Mouse (Mus musculus) left cerebral cortex, adult 8-10 months (tissue): ENCODE data around the gene Gm28308. TPM values are rescaled to one million over a fixed set of nuclear protein-coding genes. Genes with fewer than 3 reads are reported as not detected.

ENCODE experiments used
- DNase-seq, 2 experiments: peaks; one replicate each; pipeline ENCODE4 v3.0.0; 2022; ENCODE audit warnings: low spot score in 2 of 2
- total RNA-seq, 4 experiments: library from RNA; stranded (reverse); gene quantifications; 2 replicates each; pipeline ENCODE4 v1.2.4; 2022

The Gm28308 gene
- total RNA-seq, 4 experiments from 2014 or later = not detected

- no peak for DNase-seq
Measured at GRCm38 (mm10) chr6:52232568-52232965, 19.4 kb upstream of the Gm28308 start.

DNA sequence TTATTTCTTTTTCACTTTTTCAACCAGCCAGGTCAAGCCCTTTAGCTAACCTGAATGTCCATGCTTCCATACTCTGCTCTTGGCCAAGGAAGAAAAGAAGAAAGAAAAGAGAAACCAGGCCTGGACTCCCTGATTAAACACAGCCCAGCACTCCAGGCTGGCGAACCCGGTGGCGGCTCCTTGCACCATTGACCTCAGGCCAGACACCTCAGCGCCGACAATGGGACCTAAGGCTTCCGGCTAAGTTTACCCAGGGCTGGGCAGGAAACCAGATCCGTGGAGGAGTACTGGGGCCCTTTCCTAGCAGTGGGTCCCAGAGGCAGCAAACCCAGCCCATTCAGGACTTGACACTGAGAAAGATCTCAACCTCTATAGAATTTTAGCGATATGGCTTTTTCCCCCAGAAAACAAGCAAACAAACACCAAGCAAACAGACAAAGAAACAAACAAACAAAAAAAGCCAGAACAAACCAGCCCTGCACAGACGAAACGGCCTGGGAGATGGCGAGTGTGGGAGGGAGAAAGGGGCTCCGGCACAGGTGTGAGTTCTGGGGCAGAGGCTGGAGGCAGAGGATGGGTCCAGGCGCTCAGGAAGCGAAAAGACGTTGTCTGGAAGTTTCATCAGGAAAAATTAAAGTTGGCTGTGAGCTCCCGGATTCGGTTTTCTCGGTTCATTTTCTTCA is 18.9 kb upstream of the Gm28308 start:
- no peak for DNase-seq

DNA sequence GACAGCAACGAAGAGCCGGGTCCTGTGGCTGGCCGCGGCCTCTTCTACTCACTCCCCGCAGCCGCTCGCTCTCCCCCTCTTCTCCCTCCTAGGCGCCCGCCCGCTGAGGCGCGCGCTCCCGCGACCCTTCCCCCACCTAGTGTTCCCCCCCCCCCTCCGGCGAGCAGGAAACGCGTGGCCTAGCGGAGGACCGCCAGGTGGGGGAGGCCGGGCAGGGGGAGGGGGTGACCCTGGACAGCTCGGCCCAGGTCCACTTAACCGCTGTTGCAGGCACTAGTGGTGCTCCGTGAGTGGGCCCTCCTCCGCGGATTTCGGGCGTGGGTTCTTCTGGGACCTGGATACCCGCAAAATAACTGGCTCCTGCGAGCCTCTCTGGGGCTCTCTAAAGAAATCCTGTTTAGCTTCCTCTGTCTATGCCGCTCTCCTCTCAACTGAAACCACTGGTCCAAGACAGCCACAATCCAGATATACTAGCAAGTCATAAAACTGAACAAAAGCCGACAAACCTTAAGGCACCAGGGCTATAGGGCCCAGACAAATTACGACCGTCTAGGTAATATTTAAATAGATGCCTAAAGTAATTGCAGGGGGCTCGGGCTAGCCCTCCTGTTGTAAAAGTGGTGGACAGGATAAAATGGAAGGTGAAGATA is 17.5 kb upstream of the Gm28308 start, which contains the start of gene Hoxa9:
TSS of gene Hoxa9 (minus strand) at position 574 of the 650 bp plus-strand sequence.
- DNase-seq = no peak

GRCm38 (mm10) chr6:52229558-52230416 is 16.6 kb upstream of the Gm28308 start:
- no peak for DNase-seq

GRCm38 (mm10) chr6:52228475-52229465 is 15.6 kb upstream of the Gm28308 start:
- DNase-seq = no peak

DNA sequence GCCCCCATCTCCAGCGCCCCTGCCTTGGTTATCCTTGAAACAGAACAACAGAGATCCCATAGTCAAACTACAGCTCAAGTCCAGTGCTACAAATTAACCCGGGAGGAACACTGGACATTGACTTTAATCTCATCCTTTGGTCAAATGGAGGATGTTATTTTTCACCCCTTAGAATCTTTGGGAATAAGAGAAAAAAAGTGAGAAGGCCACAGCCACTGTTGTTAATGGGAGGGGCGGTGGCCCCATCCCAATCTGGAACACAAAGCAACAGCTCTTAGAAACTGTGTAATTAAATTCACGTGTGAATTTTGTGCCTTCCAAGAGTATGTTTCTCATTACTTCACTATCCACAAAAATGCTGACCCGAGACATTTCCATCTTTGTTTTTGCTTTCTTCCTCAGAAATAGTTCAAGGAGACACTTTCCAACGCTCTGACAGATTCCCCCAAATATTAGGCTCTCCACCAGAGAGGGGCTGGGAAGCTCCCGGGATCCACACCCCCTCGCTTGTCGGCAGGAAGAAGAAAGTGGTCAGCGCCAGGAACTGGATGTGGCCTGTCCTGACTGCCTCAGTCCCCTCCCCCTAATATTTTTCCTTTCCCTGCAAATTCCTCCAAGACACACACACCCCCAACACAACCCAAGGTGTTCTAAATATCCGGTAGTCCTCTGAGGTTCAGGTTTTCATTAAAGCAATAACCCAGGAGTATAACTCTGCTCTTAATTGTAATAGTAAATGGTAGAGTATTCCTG is 14.5 kb upstream of the Gm28308 start:
- DNase-seq = no peak

DNA sequence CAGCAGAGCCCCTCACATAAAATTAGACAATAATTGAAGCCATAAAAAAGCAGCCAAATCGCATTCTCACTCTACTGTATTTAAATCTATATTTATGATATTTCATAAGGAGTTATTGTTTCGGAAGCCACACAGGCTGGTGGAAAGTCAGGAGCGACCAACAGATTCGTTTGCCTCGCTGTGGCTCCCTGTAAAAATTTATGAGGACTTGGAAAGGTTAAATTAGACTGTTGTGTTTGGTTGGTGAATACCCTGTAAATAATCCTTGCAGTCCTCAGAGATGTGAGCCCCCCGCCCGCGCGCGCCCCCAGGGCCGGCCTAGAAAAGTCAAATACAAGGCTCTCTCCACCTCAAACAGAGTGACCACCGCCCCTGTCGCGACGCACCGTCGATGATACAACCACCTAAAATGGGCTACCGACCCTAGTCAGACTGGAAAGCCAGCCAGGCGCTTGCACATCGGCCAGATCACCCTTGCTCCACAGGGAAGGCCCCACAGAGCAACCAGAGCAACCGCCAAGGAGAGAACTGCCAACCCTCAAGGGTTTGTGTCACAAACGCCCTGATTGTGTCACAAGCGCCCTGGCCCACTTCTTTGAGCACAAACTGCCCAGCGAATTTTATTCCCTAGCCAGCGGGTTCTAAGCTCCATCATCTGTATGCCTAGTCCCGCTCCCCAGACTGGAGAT is 13.6 kb upstream of the Gm28308 start:
- DNase-seq = no peak

- DNase-seq = no peak
Measured at GRCm38 (mm10) chr6:52225612-52226568, 12.8 kb upstream of the Gm28308 start.

- no peak for DNase-seq
Measured at GRCm38 (mm10) chr6:52224895-52225611, 11.9 kb upstream of the Gm28308 start.

DNA sequence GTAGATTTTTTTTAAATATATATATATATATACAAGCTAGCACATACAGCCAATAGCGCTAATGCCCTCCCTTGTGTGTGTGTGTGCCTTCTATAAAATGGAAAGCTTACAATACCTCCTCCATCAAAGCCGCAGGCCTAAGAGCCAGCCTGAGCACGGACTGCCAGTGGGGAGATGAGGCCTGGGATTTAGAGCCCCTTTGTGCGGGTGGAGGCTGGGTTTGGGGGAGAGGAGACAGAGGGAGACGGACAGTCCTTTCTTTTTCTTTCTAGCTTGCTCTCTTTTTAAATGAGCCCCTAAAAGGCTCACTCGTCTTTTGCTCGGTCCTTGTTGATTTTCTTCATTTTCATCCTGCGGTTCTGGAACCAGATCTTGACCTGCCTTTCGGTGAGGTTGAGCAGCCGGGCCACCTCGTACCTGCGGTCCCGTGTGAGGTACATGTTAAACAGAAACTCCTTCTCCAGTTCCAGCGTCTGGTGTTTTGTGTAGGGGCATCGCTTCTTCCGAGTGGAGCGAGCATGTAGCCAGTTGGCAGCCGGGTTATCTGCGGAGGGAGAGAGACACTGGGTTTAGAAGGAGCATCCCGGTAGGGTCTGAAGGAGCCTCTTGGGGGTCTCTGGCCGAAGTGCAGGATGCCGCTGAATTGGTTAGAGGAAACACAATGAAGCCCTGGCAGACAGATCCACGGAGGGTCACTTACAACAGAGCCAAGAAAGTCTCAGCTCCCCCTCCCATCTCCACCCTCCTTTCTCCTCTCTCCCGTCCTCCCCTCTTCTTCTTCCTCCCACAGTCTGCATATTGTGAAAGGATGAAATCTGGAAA is 11.0 kb upstream of the Gm28308 start:
- DNase-seq = no peak

- DNase-seq = no peak
Measured at GRCm38 (mm10) chr6:52222729-52223128, 9.6 kb upstream of the Gm28308 start.

GRCm38 (mm10) chr6:52221993-52222685 is 9.0 kb upstream of the Gm28308 start:
- no peak for DNase-seq

DNA sequence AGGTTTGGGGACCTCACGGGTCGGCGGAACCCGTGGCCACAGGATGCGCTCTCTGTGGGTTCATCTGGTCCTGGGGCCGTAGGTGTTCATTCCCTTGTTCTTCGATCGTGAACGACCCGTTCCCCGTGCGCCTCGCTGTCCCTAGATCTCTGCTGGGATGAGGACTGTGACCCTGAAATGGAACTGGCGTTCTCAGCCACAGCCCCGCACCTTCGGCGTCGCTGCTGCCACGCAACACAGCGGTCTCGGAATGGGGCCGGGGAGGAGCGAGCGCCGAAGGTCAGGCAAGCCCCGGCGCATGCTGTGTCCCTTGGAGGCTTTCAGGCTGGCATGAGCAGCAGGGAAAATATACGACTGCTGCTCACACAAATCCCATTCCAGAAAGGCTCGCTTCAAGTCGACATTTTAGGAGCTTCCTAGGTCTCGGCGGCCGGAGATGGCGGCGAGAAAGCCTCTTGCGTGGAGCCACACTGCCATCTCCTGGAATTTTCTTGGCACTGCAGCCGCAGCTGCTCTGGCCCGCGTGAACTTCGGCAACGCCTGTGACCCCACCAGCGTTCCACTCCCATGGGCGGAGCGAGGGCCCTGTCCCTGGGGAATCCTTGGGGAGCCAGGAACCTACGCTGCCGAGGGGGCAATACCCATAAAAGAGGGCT is 8.3 kb upstream of the Gm28308 start, which contains the start of gene Hoxa7:
TSS of gene Hoxa7 (minus strand) at position 518 of the 656 bp plus-strand sequence.
- DNase-seq = peak; percentile 46 to 77

- no peak for DNase-seq
Measured at GRCm38 (mm10) chr6:52220865-52221310, 7.7 kb upstream of the Gm28308 start.
